Mouse (Mus musculus) hindbrain, embryonic 12.5 days (tissue): ENCODE measurements around the gene Farp2. TPM values are rescaled to one million over a fixed set of nuclear protein-coding genes. Genes with fewer than 3 reads are reported as not detected.

ENCODE experiments used
- ATAC-seq: fragments of 200-750 bp; cut with Nextera tagmentation; 2 replicates; pipeline ENCODE4 v1.8.0; 2017; ENCODE audit warnings: moderate TSS enrichment; ENCODE audit not compliant: low FRiP score
- H3K27ac ChIP-seq: fragments of 300-500 bp; sonication (generic); 2 replicates; pipeline ENCODE4 v1.5.1; 2016; ENCODE audit warnings: mild to moderate bottlenecking
- H3K27me3 ChIP-seq: fragments of 300-500 bp; sonication (generic); 2 replicates; pipeline ENCODE4 v1.6.1; 2016; ENCODE audit warnings: mild to moderate bottlenecking
- H3K36me3 ChIP-seq: fragments of 300-500 bp; sonication (generic); 2 replicates; pipeline ENCODE4 v1.6.1; 2016; ENCODE audit warnings: mild to moderate bottlenecking
- H3K4me1 ChIP-seq: fragments of 300-500 bp; sonication (generic); 2 replicates; pipeline ENCODE4 v1.6.1; 2016
- H3K4me2 ChIP-seq: fragments of 300-500 bp; sonication (generic); replicated peaks from 2 replicates; pipeline ENCODE4 v1.6.1; 2016; ENCODE audit warnings: mild to moderate bottlenecking
- H3K4me3 ChIP-seq: fragments of 300-500 bp; sonication (generic); 2 replicates; pipeline ENCODE4 v1.5.1; 2016; ENCODE audit warnings: mild to moderate bottlenecking
- H3K9ac ChIP-seq: fragments of 300-500 bp; sonication (generic); 2 replicates; pipeline ENCODE4 v1.6.1; 2016; ENCODE audit warnings: mild to moderate bottlenecking, moderate library complexity
- H3K9me3 ChIP-seq: fragments of 300-500 bp; sonication (generic); replicated peaks from 2 replicates; pipeline ENCODE4 v1.6.1; 2016; ENCODE audit warnings: mild to moderate bottlenecking
- WGBS: fragments of 180-500 bp; shearing (Covaris S2); methylation state at CpG from one replicate; pipeline ENCODE4 v1.1.7; 2016; 5-methylcytosine and 5-hydroxymethylcytosine counted together
- polyA plus RNA-seq: library from polyadenylated mRNA; unstranded; fragments of >200 nt; fragmentation: Nextera tagmentation; extraction: Ambion mirVana; gene quantifications from 2 replicates; pipeline ENCODE4 v1.2.1, GENCODE M21; 2016

Farp2 gene
- polyA plus RNA-seq, 1 experiment from 2014 or later, result 6.1 TPM

GRCm38 (mm10) chr1:93567013-93567412, 55.1 kb downstream of the Farp2 start:
- no peak for ATAC-seq
- Histone ChIP-seq H3K9me3 (0 out of 2 replicates have a peak, but pooled peaks cover 3% of the 10 kb centered on the region), H3K4me2 (no peak overlapping the region), H3K9ac (no peak overlapping the region), H3K36me3 (no peaks in the 10 kb centered on the region; the same call in 1 of the 2 replicates), H3K27ac (no peak overlapping the region), H3K27me3 (no peaks in the 10 kb centered on the region), H3K4me1 (no peaks in the 10 kb centered on the region), H3K4me3 (no peak overlapping the region)
- 56% methylated on average over 3 of the region's 3 CpGs for WGBS

- no peak overlapping the region for H3K4me3 ChIP-seq
- no peak overlapping the region for H3K9ac ChIP-seq
- H3K27me3 ChIP-seq, result no peaks in the 10 kb centered on the region
- H3K4me2 ChIP-seq, result no peak overlapping the region
- no peaks in the 10 kb centered on the region for H3K4me1 ChIP-seq
- 83% methylated on average over 9 of the region's 9 CpGs for WGBS
- 0 out of 2 replicates have a peak, but pooled peaks cover 3% of the 10 kb centered on the region for H3K9me3 ChIP-seq
- no peaks in the 10 kb centered on the region; the same call in 1 of the 2 replicates for H3K36me3 ChIP-seq
- ATAC-seq, result no peak
- H3K27ac ChIP-seq, result no peak overlapping the region
These were observed 56.0 kb downstream of the Farp2 start for GRCm38 (mm10) chr1:93567717-93568497.

GRCm38 (mm10) chr1:93577066-93577465, 65.2 kb downstream of the Farp2 start:
- H3K4me1 ChIP-seq, result no peaks in the 10 kb centered on the region
- H3K4me2 ChIP-seq, result no peak overlapping the region
- no peaks in the 10 kb centered on the region for H3K27me3 ChIP-seq
- H3K27ac ChIP-seq, result no peak overlapping the region
- 81% methylated on average over 3 of the region's 3 CpGs for WGBS
- H3K4me3 ChIP-seq, result no peak overlapping the region
- no peak overlapping the region for H3K9ac ChIP-seq
- H3K9me3 ChIP-seq, result no peaks in the 10 kb centered on the region
- ATAC-seq, result no peak
- H3K36me3 ChIP-seq, result peaks cover 21% of the 10 kb centered on the region

- Histone ChIP-seq H3K4me3 (no peak overlapping the region), H3K9ac (no peak overlapping the region), H3K4me2 (no peak overlapping the region), H3K27ac (no peak overlapping the region), H3K27me3 (no peaks in the 10 kb centered on the region), H3K9me3 (no peaks in the 10 kb centered on the region), H3K4me1 (no peaks in the 10 kb centered on the region), H3K36me3 (peaks cover 21% of the 10 kb centered on the region)
- WGBS, result 87% methylated on average over 4 of the region's 4 CpGs
- no peak for ATAC-seq
These were observed 66.0 kb downstream of the Farp2 start for GRCm38 (mm10) chr1:93577861-93578260.

GRCm38 (mm10) chr1:93581545-93581944, 69.7 kb downstream of the Farp2 start:
- no peaks in the 10 kb centered on the region for H3K27me3 ChIP-seq
- H3K9ac ChIP-seq, result no peak overlapping the region
- H3K27ac ChIP-seq, result no peak overlapping the region
- H3K4me1 ChIP-seq, result no peaks in the 10 kb centered on the region
- H3K36me3 ChIP-seq, result peaks cover 15% of the 10 kb centered on the region
- H3K4me2 ChIP-seq, result no peak overlapping the region
- ATAC-seq, result no peak
- no peaks in the 10 kb centered on the region for H3K9me3 ChIP-seq
- H3K4me3 ChIP-seq, result no peak overlapping the region
- 97% methylated on average over 7 of the region's 7 CpGs for WGBS

GRCm38 (mm10) chr1:93588346-93588745, 76.5 kb downstream of the Farp2 start:
- no peak for ATAC-seq
- Histone ChIP-seq H3K4me3 (no peak overlapping the region), H3K9me3 (no peaks in the 10 kb centered on the region), H3K4me2 (no peak overlapping the region), H3K9ac (no peak overlapping the region), H3K4me1 (no peaks in the 10 kb centered on the region), H3K27me3 (no peaks in the 10 kb centered on the region), H3K27ac (no peak overlapping the region), H3K36me3 (no peaks in the 10 kb centered on the region)
- 70% methylated on average over 3 of the region's 3 CpGs for WGBS

GRCm38 (mm10) chr1:93593960-93594359, 82.1 kb downstream of the Farp2 start:
- Histone ChIP-seq H3K36me3 (no peaks in the 10 kb centered on the region), H3K27ac (no peak overlapping the region), H3K4me1 (no peaks in the 10 kb centered on the region), H3K27me3 (no peaks in the 10 kb centered on the region), H3K4me3 (no peak overlapping the region), H3K9ac (no peak overlapping the region), H3K9me3 (no peaks in the 10 kb centered on the region; the same call in 1 of the 2 replicates), H3K4me2 (no peak overlapping the region)
- ATAC-seq, result no peak

- H3K4me1 ChIP-seq, result no peaks in the 10 kb centered on the region
- H3K9me3 ChIP-seq, result no peaks in the 10 kb centered on the region; the same call in 1 of the 2 replicates
- H3K4me2 ChIP-seq, result no peak overlapping the region
- no peak overlapping the region for H3K27ac ChIP-seq
- no peaks in the 10 kb centered on the region for H3K27me3 ChIP-seq
- WGBS, result 73% methylated on average over 6 of the region's 6 CpGs
- ATAC-seq, result no peak
- H3K9ac ChIP-seq, result no peak overlapping the region
- no peak overlapping the region for H3K4me3 ChIP-seq
- H3K36me3 ChIP-seq, result no peaks in the 10 kb centered on the region
These were observed 84.0 kb downstream of the Farp2 start for GRCm38 (mm10) chr1:93595916-93596315.

- no peaks in the 10 kb centered on the region for H3K4me1 ChIP-seq
- no peak overlapping the region for H3K4me2 ChIP-seq
- H3K4me3 ChIP-seq, result no peak overlapping the region
- no peak for ATAC-seq
- H3K9me3 ChIP-seq, result no peaks in the 10 kb centered on the region
- H3K27ac ChIP-seq, result no peak overlapping the region
- 77% methylated on average over 4 of the region's 4 CpGs for WGBS
- H3K9ac ChIP-seq, result no peak overlapping the region
- H3K36me3 ChIP-seq, result no peaks in the 10 kb centered on the region
- no peaks in the 10 kb centered on the region for H3K27me3 ChIP-seq
These were observed 91.0 kb downstream of the Farp2 start for GRCm38 (mm10) chr1:93602911-93603310.

- Histone ChIP-seq H3K9ac (no peak overlapping the region), H3K36me3 (no peaks in the 10 kb centered on the region), H3K4me1 (no peaks in the 10 kb centered on the region), H3K4me2 (no peak overlapping the region), H3K27ac (no peak overlapping the region), H3K4me3 (no peak overlapping the region), H3K9me3 (no peaks in the 10 kb centered on the region), H3K27me3 (no peaks in the 10 kb centered on the region)
- no peak for ATAC-seq
- WGBS, result 94% methylated on average over 12 of the region's 12 CpGs
These were observed 92.0 kb downstream of the Farp2 start for GRCm38 (mm10) chr1:93603921-93604320.

- H3K9me3 ChIP-seq, result no peaks in the 10 kb centered on the region
- H3K27ac ChIP-seq, result no peak overlapping the region
- H3K4me3 ChIP-seq, result no peak overlapping the region
- H3K9ac ChIP-seq, result no peak overlapping the region
- ATAC-seq, result no peak
- 82% methylated on average over 14 of the region's 14 CpGs for WGBS
- no peaks in the 10 kb centered on the region for H3K36me3 ChIP-seq
- no peaks in the 10 kb centered on the region for H3K4me1 ChIP-seq
- no peak overlapping the region for H3K4me2 ChIP-seq
- H3K27me3 ChIP-seq, result no peaks in the 10 kb centered on the region
These were observed 95.5 kb downstream of the Farp2 start for GRCm38 (mm10) chr1:93607090-93608083.

- Histone ChIP-seq H3K9ac (0 out of 2 replicates have a peak overlapping the region, but pooled peaks have one; percentile 13), H3K4me3 (no peak overlapping the region), H3K36me3 (no peaks in the 10 kb centered on the region), H3K27ac (no peak overlapping the region), H3K9me3 (no peaks in the 10 kb centered on the region), H3K27me3 (no peaks in the 10 kb centered on the region), H3K4me2 (no peak overlapping the region), H3K4me1 (no peaks in the 10 kb centered on the region)
- 85% methylated on average over 4 of the region's 4 CpGs for WGBS
- ATAC-seq, result no peak
These were observed 96.9 kb downstream of the Farp2 start for GRCm38 (mm10) chr1:93608696-93609245.
